In the genomic region with DNA sequence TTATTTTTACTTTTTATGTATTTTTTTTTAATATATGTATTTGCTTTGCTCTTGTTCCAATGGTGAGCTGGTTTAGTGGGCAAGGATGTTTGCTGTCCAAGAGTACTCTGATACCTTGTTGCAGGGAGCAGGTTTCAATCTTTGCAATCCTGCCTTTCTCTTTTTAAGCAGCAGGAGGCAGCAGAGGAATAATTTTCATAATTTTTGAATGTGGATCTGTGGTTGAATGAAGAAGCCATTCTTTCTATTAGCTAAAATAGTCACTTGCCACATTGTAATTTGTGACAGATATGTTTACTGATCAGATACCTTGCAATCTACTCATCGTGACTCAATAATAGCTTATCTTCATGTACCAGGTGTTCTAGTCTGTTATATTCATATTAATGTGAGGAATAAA, we compare ENCODE assay signal across 9 mouse cellular contexts.
DNase-seq lines count a peak whose midpoint lies in the region; ATAC-seq and TF ChIP-seq lines count a peak whose summit lies in the region.
"Had no signal": no experiment of that assay in that cellular context is flagged by ENCODE, and none has a peak within 500 bp of the region (broad histone marks: within the 10 kb centered on the region; RNA-seq: fewer than 3 reads in every experiment).

No protein-coding gene starts in this region.

- no peak overlapping the region for H3K9ac ChIP-seq in kidney, postnatal 0 days (ENCODE audit: low read depth, low read length)
- H3K9ac ChIP-seq in kidney, embryonic 15.5 days: no peak overlapping the region
- no peak overlapping the region for H3K9ac ChIP-seq in limb, embryonic 14.5 days (ENCODE audit: low read depth, low read length, severe bottlenecking)
- H3K9ac ChIP-seq: embryonic facial prominence, embryonic 13.5 days had no signal

- no peak overlapping the region for H3K4me3 ChIP-seq in kidney, postnatal 0 days (replicated peaks; ENCODE audit: low read depth, low read length)
- no peak overlapping the region for H3K4me3 ChIP-seq in kidney, embryonic 15.5 days (replicated peaks)
- no peak overlapping the region for H3K4me3 ChIP-seq in limb, embryonic 14.5 days (replicated peaks; ENCODE audit: low read length)
- H3K4me3 ChIP-seq: embryonic facial prominence, embryonic 13.5 days had no signal

- H3K27ac ChIP-seq in kidney, postnatal 0 days: no peak overlapping the region
- H3K27ac ChIP-seq in kidney, embryonic 15.5 days: no peak overlapping the region
- no peak overlapping the region for H3K27ac ChIP-seq in limb, embryonic 14.5 days (replicated peaks; ENCODE audit: low read depth, low read length)
- H3K27ac ChIP-seq: embryonic facial prominence, embryonic 13.5 days had no signal

- no peaks in the 10 kb centered on the region for H3K27me3 ChIP-seq in kidney, postnatal 0 days (ENCODE audit: insufficient read depth, low read length)
- no peaks in the 10 kb centered on the region for H3K27me3 ChIP-seq in kidney, embryonic 15.5 days
- no peaks in the 10 kb centered on the region for H3K27me3 ChIP-seq in limb, embryonic 14.5 days (ENCODE audit: control insufficient read depth, insufficient read depth, low read length)
- H3K27me3 ChIP-seq: embryonic facial prominence, embryonic 13.5 days had no signal

- H3K9me3 ChIP-seq in kidney, postnatal 0 days (replicated peaks; ENCODE audit: low read length): no peaks in the 10 kb centered on the region
- no peaks in the 10 kb centered on the region for H3K9me3 ChIP-seq in kidney, embryonic 15.5 days (replicated peaks)
- H3K9me3 ChIP-seq in limb, embryonic 14.5 days (ENCODE audit: control insufficient read depth, low read length): no peaks in the 10 kb centered on the region
- H3K9me3 ChIP-seq: embryonic facial prominence, embryonic 13.5 days had no signal

- H3K4me1 ChIP-seq in kidney, postnatal 0 days (replicated peaks; ENCODE audit: insufficient read depth, low read length): no peaks in the 10 kb centered on the region
- H3K4me1 ChIP-seq in kidney, embryonic 15.5 days: no peaks in the 10 kb centered on the region
- no peaks in the 10 kb centered on the region for H3K4me1 ChIP-seq in limb, embryonic 14.5 days (ENCODE audit: control insufficient read depth, insufficient read depth, low read length)

- WGBS in kidney, postnatal 0 days: 74% methylated on average over 1 of the region's 1 CpGs
- WGBS in kidney, embryonic 15.5 days: 72% methylated on average over 1 of the region's 1 CpGs
- 74% methylated on average over 1 of the region's 1 CpGs for WGBS in limb, embryonic 14.5 days

- ATAC-seq in kidney, postnatal 0 days (replicated peaks; ENCODE audit: low FRiP score, low read depth): no peak
- ATAC-seq in kidney, embryonic 15.5 days (replicated peaks; ENCODE audit: low FRiP score): no peak
- no peak for ATAC-seq in limb, embryonic 14.5 days (ENCODE audit: low FRiP score, low read depth)
- ATAC-seq in erythroid progenitor cell, adult 5-6 weeks (replicated peaks; ENCODE audit: low FRiP score, poor library complexity, severe bottlenecking): no peak

- peak; percentile 76 for TF ChIP-seq CTCF in kidney, postnatal 0 days (IDR thresholded peaks at IDR 0.05; ENCODE audit: low read depth)

- no peak for TF ChIP-seq POLR2A in limb, embryonic 14.5 days (IDR thresholded peaks at IDR 0.05; ENCODE audit: borderline replicate concordance, extremely low read depth, insufficient read depth, insufficient read length)

- DNase-seq in adrenal gland, adult 18-20 months (ENCODE audit: low spot score in 2 of 2): peak; percentile 36
- DNase-seq in adrenal gland, adult 8-10 months: no peak
- peak; percentile 70 for DNase-seq in kidney, postnatal 0 days (ENCODE audit: low spot score)
- peak; percentile 58 for DNase-seq in A20 (ENCODE audit: low read depth, low spot score)
- DNase-seq in embryo, embryonic 11 days: peak; percentile 65
- DNase-seq in limb, embryonic 14.5 days (ENCODE audit: low spot score): peak; percentile 17

- H3K4me2 ChIP-seq in kidney, postnatal 0 days (ENCODE audit: low read length): no peak overlapping the region
- no peak overlapping the region for H3K4me2 ChIP-seq in kidney, embryonic 15.5 days
- no peak overlapping the region for H3K4me2 ChIP-seq in limb, embryonic 14.5 days (replicated peaks; ENCODE audit: low read depth, low read length, severe bottlenecking)
- H3K4me2 ChIP-seq: embryonic facial prominence, embryonic 13.5 days had no signal

- no peaks in the 10 kb centered on the region for H3K36me3 ChIP-seq in kidney, postnatal 0 days (ENCODE audit: insufficient read depth, low read length)
- H3K36me3 ChIP-seq in kidney, embryonic 15.5 days: no peaks in the 10 kb centered on the region
- H3K36me3 ChIP-seq in limb, embryonic 14.5 days (ENCODE audit: control insufficient read depth, insufficient read depth, low read length): no peaks in the 10 kb centered on the region
- H3K36me3 ChIP-seq: embryonic facial prominence, embryonic 13.5 days had no signal
